Mouse (Mus musculus) retina, postnatal 1 day (tissue): ENCODE measurements around the gene Fam162a.
"Not testable (repeated sequence)": the region's sequence is repeated elsewhere in the genome, so short reads cannot be mapped to it uniquely, and the experiment has no call there.

Experiments
- DNase-seq: peaks from one replicate; pipeline ENCODE4 v3.0.0-alpha.2; 2012

Gene Fam162a

GRCm38 (mm10) chr16:36057933-36058475, 13.4 kb downstream of the Fam162a start:
- DNase-seq, result no peak

GRCm38 (mm10) chr16:36056416-36056815, 15.0 kb downstream of the Fam162a start:
- DNase-seq, result no peak

GRCm38 (mm10) chr16:36054920-36055319, 16.5 kb downstream of the Fam162a start:
- no peak for DNase-seq

- DNase-seq, result no peak
Observed at GRCm38 (mm10) chr16:36053524-36054275, 17.7 kb downstream of the Fam162a start.

DNA sequence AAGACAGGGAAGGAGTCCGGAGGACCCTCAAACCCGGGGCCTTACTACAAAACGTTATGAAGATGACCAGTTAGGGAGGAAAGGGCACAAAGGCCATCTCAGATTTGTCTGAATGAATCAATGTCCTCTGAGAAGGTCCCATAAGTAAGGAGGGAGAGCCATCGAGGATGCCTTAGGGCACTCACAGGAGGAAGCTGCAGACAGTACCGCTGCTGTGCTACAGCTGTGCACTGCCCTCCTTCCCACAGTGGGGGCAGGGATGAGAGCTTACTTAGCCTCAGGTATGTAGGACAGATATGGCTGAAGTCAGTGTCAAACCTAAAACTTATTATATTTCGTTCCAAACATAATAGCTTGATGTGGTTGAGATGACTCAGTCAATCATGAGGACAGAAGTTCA, 19.9 kb downstream of the Fam162a start:
- DNase-seq, result no peak

GRCm38 (mm10) chr16:36047538-36047937, 23.9 kb downstream of the Fam162a start:
- no peak for DNase-seq

DNA sequence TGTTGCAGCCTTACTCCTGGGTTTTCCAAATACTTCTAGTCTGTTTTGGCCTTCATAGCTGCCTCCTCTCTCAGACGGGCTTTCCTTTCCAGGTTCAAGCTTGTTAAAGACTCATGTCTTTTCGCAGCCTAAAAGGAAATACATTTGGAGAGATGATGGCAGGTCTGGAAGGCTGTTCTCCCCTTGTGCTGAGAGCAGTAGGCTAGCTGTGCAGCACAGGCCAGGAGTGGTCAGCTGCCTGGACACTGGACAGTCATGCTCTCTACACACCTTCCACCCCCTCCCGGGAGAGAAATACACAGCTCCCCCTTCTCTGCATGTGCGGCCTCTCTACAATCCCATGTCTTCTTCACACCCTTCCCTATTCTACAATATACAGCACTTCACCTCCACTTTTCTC, 27.4 kb downstream of the Fam162a start:
- no peak for DNase-seq

- no peak for DNase-seq
Observed at GRCm38 (mm10) chr16:36043073-36043472, 28.3 kb downstream of the Fam162a start.

GRCm38 (mm10) chr16:36041625-36042020, 29.8 kb downstream of the Fam162a start:
- no peak for DNase-seq

DNA sequence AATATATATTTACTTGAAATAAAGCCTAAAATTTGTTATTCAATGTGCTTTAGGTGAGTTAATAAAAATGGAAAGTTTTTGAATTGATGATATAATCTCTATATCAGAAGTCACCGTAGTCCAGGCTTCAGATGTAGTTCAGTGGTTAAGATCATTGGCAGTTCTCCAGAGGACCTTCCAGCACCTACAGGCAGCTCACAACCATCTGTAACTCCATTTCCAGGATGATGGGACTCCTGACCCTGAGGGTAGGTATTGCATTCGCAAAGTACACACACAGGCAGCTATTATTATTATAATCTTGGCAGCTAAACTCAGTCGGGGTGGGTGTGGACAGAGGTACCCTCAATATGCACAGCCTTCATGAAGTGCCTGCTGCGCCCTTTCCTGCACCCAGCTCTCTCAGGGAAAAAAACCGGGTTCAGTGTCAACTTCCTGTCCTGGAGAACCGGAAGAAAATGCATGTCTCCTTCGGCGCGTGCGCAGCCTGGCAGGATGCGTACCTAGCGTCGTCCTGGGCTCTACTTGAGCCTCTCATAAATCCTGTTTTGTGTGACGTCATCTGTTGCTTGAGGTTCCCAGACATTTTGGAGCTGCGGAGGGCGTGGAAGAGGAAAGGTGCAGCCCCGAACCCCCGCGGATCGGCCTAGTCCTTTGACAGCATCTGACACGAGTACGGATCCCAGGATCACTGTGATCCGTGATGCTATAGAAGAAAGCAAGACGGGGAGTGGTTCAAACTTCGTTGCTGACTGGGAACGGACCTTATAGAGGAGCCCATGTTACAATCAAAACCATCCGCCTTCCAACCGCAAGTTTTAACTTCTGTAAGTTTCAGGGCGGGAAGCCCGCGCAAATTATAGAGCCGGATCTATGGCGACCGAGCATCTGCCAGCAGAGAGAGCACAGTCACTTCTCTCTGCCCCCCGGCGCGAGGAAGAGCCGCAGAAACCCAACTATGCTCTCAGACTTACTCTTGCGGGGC, 30.5 kb downstream of the Fam162a start, which contains the start of gene Wdr5b:
Wdr5b (plus strand) TSS at position 551 of the 985 bp plus-strand sequence.
- DNase-seq, result peak; percentile 96

DNA sequence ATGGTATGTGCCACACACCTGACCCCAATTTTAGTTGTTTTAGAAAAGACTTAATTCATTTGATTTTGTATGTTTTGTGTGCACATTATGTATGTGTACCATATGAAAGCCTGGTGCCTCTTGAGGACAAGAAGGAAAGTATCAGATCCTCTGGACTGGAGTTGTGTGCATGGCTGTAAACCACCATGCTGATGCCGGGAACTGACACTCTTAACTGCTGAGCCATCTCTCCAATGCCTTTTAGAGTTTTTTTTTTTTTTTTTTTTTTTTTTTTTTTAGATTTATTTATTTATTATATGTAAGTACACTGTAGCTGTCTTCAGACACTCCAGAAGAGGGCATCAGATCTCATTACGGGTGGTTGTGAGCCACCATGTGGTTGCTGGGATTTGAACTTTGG, 43.3 kb downstream of the Fam162a start:
- DNase-seq, result not testable (repeated sequence)

DNA sequence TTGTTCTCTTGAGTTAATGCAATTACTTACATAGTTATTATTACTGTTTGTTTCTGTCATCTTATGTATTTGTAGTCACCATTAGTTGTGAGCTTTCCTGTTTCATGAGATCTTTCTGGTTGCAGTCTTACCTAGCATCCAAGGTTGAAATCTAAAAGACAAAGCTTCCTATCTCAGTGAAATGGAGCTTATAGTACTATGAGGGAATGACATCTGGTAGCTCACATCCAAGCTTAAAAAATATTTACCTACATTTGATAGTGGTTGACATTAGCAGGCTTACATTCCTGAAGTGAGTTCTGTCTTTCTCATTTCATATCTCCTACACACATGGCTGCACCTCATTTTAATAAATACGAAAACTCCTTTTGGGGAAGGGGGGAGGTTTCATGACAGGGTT, 55.1 kb downstream of the Fam162a start:
- DNase-seq, result no peak

DNA sequence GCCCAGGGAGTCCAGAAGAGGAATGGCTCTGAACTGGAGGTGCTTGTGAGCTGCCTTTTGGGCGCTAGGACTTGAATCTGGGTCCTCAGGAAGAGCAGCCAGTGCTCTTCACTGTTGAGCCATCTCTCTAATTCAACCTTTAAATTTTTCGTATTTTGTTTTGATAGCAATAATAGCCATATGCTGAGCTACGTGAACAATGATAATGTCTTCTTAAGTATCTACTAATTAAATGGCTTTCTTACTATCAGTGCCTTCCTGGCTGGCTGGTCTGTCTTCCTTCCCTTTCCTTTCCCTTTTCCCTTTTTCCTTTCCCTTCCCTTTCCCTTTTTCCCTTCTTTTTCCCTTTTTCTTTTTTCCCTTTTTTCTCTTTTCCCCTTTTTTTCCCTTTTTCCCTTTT, 63.0 kb downstream of the Fam162a start:
- no peak for DNase-seq

DNA sequence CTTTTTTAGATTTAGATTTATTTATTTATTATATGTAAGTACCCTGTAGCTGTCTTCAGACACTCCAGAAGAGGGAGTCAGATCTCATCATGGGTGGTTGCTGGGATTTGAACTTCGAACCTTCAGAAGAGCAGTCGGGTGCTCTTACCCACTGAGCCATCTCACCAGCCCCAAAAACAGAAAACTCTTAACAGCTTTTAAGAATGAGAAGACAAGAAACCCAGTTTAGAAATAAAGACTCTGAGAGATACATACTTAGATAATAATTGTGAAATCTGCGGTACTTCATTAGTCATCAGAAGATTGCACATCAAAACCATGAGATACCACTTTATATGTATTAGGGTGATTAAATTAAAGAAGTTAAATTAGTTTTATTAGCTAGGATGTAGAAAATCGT, 72.5 kb downstream of the Fam162a start:
- not testable (repeated sequence) for DNase-seq
